Mouse (Mus musculus): ENCODE results near the gene Ptprn2. TPM values are rescaled to one million over a fixed set of nuclear protein-coding genes. Genes with fewer than 3 reads are reported as not detected.
A peak's percentile ranks its signal among the peaks of the same experiment; 100 is the strongest.

Ptprn2 gene
- polyA plus RNA-seq, 1 experiment from 2014 or later = 7.9 TPM

DNA sequence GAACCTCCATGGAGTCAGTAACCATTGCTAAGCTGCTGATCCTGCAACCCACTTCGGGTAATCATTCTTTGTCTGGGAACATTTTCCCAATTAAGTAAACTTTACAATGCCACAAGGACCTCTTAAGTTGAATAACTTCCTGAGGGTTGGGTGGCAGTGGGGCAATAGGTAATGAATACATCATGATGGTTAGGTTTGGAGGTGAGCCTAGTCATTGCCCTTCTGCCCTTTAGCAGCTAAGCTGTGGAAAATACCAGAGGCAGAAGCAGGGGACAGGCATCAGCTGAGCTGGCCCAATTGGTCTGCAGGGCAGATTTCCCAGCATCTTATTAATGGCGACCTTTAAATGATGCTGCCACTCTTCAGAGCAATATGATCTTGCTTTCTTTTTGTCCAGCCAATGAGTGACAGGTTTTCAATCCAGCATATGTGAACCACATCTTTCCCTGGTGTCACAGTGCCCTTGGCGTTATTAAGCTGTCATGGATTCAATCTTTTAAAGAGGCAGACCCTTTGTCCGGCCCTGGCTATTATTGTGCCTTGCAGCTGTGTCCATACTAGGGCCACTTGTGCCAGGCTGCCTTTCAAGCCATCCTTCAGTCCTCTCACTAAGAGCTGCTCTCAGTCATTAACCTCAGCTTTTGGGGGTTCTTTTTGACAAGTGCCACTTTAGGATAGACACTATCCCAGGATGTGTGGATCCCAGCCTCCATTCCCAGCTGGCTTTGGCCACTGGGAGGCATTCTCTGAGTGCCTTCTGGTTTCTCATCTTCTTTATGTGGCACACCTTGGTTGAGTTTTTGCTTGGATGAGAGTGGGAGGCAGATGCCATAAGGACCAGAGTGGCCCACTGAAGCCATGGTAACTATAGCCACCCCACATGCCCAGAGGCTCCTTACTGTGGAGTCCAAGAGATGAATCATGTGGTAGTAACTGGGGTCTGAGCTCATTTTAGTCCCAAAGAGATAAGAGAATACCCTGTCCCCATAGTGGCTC, 292.9 kb downstream of the Ptprn2 start:
- Histone ChIP-seq H3K4me3 (no peak overlapping the region), H3K27me3 (ENCODE audit: low read depth, poor library complexity, severe bottlenecking) (no peaks in the 10 kb centered on the region), H3K9me3 (replicated peaks) (no peaks in the 10 kb centered on the region), H3K27ac (replicated peaks) (peak overlapping the region; percentile 57; the same call in 1 of the 2 replicates), H3K36me3 (no peaks in the 10 kb centered on the region), H3K4me1 (peaks cover 13% of the 10 kb centered on the region)
- 63% methylated on average over 4 of the region's 4 CpGs for WGBS
- no peak for DNase-seq (ENCODE audit: low spot score)

DNA sequence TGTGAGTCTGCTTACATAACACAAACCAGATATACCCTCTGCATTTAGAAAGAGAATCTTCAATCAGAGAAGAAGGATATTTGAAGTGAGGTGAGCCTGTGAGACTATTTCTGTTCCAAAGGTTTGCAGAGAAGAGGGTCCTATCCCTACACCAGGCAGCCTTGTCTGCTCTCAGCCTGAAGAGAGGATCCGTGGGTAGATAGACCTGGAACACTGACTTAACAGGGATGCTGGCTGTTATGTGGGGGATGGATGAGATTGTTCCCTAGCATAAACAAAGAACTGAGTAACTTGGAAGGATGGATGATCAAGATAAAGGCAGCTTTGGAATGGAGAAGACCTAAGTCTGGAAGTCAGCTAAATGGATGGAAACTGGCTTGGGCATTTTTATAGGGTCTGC, 294.9 kb downstream of the Ptprn2 start:
- Histone ChIP-seq H3K27me3 (ENCODE audit: low read depth, poor library complexity, severe bottlenecking) (no peaks in the 10 kb centered on the region), H3K4me1 (peaks cover 13% of the 10 kb centered on the region), H3K36me3 (no peaks in the 10 kb centered on the region), H3K9me3 (replicated peaks) (no peaks in the 10 kb centered on the region), H3K27ac (replicated peaks) (no peak overlapping the region), H3K4me3 (no peak overlapping the region)
- WGBS = 94% methylated on average over 1 of the region's 1 CpGs
- no peak for DNase-seq (ENCODE audit: low spot score)

DNA sequence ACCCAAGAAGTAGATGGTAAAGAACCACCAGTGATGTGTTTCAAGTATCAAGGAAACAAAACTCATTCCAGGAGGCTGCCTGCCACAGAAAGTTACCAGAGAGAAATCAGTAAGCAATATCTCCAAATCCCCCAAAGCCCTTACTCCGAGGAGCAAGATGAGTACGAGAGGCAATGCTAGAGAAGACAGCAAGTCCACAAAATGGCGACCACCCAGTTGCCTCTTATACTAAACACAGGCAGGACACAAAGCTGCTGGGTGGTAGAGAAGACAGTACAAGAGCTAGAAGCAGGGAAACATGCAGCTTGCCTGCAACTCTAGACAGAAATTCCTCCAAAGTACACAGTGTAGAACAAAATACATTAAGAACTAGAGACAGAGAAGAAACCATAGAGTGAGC, 300.2 kb downstream of the Ptprn2 start:
- Histone ChIP-seq H3K9me3 (replicated peaks) (no peaks in the 10 kb centered on the region), H3K4me1 (no peaks in the 10 kb centered on the region), H3K36me3 (no peaks in the 10 kb centered on the region), H3K27ac (replicated peaks) (no peak overlapping the region), H3K4me3 (no peak overlapping the region), H3K27me3 (ENCODE audit: low read depth, poor library complexity, severe bottlenecking) (no peaks in the 10 kb centered on the region)
- WGBS = 91% methylated on average over 3 of the region's 3 CpGs
- DNase-seq (ENCODE audit: low spot score) = no peak

DNA sequence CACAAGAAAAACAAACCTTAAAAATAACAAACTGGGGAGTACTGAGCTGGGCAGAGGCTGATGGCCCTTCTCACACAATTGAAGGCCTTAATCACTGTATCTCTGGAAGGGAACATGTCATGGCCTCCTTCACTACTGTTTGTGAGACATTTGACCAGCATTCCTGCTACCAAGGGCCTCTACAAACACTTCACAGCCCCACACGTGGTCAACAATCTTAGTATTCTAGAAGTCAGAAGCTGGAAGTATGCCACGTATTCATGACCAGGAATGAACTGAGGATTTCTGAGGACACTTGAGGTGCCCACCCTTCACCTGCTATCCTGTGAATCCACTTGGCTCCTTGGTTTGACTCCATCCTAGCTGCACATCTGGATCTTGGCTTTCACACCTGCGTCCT, 302.8 kb downstream of the Ptprn2 start:
- WGBS = 87% methylated on average over 3 of the region's 3 CpGs
- H3K4me1 ChIP-seq = no peaks in the 10 kb centered on the region
- H3K4me3 ChIP-seq = no peak overlapping the region
- H3K27ac ChIP-seq (replicated peaks) = no peak overlapping the region
- no peaks in the 10 kb centered on the region for H3K36me3 ChIP-seq
- no peaks in the 10 kb centered on the region for H3K27me3 ChIP-seq (ENCODE audit: low read depth, poor library complexity, severe bottlenecking)
- no peak for DNase-seq (ENCODE audit: low spot score)
- H3K9me3 ChIP-seq (replicated peaks) = no peaks in the 10 kb centered on the region

DNA sequence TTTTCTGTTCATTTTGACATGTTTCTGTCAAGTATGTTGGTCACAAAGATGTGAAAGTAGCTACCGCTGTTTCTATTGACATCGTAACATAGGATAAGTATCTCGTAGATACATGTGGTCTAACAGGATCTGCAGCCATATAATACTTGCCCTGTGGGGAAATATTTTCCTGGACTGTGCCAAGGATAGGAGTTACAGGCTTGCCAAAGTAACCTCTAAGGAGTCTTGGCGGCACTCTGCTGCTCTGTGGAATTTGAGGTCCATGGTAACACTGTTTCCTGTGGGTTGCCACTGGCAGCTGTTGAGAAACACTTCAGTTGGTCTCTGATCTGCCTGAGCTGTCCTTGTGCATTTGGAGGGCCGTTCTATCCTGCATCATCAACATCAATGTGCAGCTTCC, 317.8 kb downstream of the Ptprn2 start:
- H3K36me3 ChIP-seq = no peaks in the 10 kb centered on the region
- no peak for DNase-seq (ENCODE audit: low spot score)
- 89% methylated on average over 5 of the region's 5 CpGs for WGBS

DNA sequence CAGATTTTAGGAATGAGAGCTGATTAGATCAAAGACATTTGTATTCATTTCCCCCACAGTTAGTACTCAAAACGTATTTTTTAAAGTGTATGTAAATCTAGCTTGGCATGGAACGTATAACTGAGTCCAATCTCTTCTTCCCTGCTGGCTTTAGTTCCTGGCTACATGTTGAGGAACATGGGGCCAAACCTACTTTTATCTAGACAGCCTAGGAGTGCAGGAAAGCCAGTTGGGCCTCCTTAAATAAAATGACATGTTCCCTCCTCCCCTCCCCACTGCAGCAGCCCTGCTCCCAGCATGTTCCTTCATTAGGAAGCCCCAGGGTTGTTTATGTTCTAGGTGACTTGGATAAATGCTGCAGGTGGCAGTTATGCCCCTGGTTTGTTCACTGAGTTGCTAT, 319.2 kb downstream of the Ptprn2 start:
- 71% methylated on average over 2 of the region's 2 CpGs for WGBS

More for the DNA sequence above, 317.8 kb downstream of the Ptprn2 start:
- Histone ChIP-seq H3K9me3 (replicated peaks) (no peaks in the 10 kb centered on the region), H3K27ac (replicated peaks) (no peak overlapping the region), H3K4me1 (no peaks in the 10 kb centered on the region), H3K4me3 (no peak overlapping the region), H3K27me3 (ENCODE audit: low read depth, poor library complexity, severe bottlenecking) (no peaks in the 10 kb centered on the region)

DNA sequence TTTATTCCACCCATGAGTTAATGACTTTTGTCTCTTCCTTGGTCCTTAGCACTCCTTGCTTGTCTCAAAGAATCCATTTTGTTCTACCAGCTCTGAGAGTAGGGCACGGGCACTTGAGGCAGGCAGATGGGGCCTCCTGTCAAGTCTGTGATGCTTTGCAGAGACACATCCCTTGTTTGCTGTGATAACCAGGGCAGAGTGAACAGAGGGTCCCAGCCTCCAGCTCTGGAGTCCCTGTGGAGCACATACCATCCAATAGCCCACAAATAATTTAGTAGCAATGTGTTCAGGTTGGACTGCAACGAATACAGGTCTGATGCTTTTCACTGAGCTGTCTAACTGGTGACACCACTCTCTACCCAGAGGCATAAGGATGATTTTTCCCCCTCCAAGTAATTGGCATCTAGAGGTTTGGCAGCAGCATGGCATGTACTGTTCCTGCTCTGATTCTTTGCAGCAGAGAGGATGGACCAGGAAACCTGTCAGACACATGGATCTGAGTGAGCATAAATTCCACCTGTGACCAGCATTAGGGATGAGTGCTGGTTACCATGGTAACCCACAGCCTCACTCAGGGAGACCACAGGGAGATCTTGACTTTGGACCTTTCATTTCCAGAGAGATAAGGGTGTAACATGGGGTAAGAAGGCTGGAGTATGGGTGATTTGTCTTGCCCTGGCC, 319.7 kb downstream of the Ptprn2 start:
- WGBS = 78% methylated on average over 2 of the region's 2 CpGs
- no peak overlapping the region for H3K4me3 ChIP-seq
- H3K27me3 ChIP-seq (ENCODE audit: low read depth, poor library complexity, severe bottlenecking) = no peaks in the 10 kb centered on the region
- H3K9me3 ChIP-seq (replicated peaks) = no peaks in the 10 kb centered on the region
- no peak for DNase-seq (ENCODE audit: low spot score)
- no peaks in the 10 kb centered on the region for H3K4me1 ChIP-seq
- no peak overlapping the region for H3K27ac ChIP-seq (replicated peaks)
- no peaks in the 10 kb centered on the region for H3K36me3 ChIP-seq

More for the DNA sequence above, 319.2 kb downstream of the Ptprn2 start:
- Histone ChIP-seq H3K27me3 (ENCODE audit: low read depth, poor library complexity, severe bottlenecking) (no peaks in the 10 kb centered on the region), H3K4me3 (no peak overlapping the region), H3K36me3 (no peaks in the 10 kb centered on the region), H3K4me1 (no peaks in the 10 kb centered on the region), H3K27ac (replicated peaks) (no peak overlapping the region), H3K9me3 (replicated peaks) (no peaks in the 10 kb centered on the region)
- DNase-seq (ENCODE audit: low spot score) = no peak

DNA sequence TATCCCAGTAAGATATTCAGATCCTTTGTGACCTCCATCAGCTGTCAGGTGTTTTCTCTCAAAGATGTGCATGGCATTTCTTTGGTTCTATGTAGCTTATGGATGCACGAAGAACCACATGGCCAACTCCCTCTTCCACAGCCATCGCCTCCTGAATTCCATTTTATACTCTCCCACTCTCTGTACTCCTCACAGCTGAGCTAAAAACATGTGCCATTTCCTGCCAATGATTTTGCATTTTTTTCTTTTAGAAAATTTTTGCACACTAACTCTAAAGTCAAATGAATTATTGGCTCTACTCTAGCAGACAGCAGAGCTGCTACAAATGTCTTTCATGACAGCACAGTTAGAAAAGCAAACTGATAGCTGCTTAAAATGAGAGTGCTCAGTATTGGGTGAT, 320.6 kb downstream of the Ptprn2 start:
- WGBS = 88% methylated on average over 2 of the region's 2 CpGs
- no peak overlapping the region for H3K27ac ChIP-seq (replicated peaks)
- H3K4me1 ChIP-seq = no peaks in the 10 kb centered on the region
- no peaks in the 10 kb centered on the region for H3K27me3 ChIP-seq (ENCODE audit: low read depth, poor library complexity, severe bottlenecking)
- no peak for DNase-seq (ENCODE audit: low spot score)
- H3K9me3 ChIP-seq (replicated peaks) = no peaks in the 10 kb centered on the region
- H3K36me3 ChIP-seq = no peaks in the 10 kb centered on the region
- H3K4me3 ChIP-seq = no peak overlapping the region

DNA sequence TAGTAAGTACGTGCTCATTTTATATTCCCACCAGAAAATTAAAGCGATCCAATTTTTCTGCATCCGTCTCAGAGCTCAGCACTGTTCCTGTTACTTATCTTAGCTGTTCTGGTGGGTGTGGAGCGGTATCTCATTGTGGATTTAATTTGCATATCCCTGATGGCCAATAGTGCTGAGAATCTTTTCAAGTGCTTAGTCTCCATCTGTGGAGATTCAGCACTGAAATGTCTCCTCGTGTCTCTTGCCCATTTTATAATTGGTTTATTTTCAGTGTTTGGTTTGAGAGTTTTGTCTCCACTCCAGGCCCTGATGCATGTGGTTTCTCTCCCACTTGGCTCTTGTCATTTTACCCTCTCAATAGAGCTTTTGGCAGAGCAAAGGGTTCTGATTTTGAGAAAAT, 327.5 kb downstream of the Ptprn2 start:
- Histone ChIP-seq H3K27me3 (ENCODE audit: low read depth, poor library complexity, severe bottlenecking) (no peaks in the 10 kb centered on the region), H3K4me3 (no peak overlapping the region), H3K36me3 (no peaks in the 10 kb centered on the region), H3K9me3 (replicated peaks) (no peaks in the 10 kb centered on the region), H3K4me1 (peaks cover 3% of the 10 kb centered on the region; the same call in 1 of the 2 replicates), H3K27ac (replicated peaks) (no peak overlapping the region)
- no peak for DNase-seq (ENCODE audit: low spot score)
- WGBS = 87% methylated on average over 5 of the region's 5 CpGs

DNA sequence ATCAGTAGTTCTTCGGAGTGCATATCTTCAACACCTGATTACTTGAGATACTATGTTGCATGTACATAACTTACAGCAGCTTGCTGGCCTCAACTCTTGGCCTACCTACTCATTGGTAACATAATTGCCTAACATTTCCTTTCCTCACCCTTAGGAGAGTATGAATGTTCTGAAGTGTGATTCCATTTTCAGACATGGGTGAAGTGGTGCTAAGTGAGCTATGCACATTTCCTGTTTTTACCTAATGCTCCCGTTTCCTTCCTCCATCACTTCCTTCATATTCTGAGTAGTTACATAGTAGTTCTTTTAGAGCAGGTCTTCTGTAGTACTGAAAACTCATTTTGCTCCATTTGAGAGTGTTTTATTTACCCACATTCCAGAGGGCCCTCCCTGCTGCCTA, 334.3 kb downstream of the Ptprn2 start:
- Histone ChIP-seq H3K36me3 (no peaks in the 10 kb centered on the region), H3K27me3 (ENCODE audit: low read depth, poor library complexity, severe bottlenecking) (no peaks in the 10 kb centered on the region), H3K27ac (replicated peaks) (no peak overlapping the region), H3K9me3 (replicated peaks) (no peaks in the 10 kb centered on the region), H3K4me1 (no peaks in the 10 kb centered on the region), H3K4me3 (no peak overlapping the region)
- 87% methylated on average over 2 of the region's 2 CpGs for WGBS
- no peak for DNase-seq (ENCODE audit: low spot score)

DNA sequence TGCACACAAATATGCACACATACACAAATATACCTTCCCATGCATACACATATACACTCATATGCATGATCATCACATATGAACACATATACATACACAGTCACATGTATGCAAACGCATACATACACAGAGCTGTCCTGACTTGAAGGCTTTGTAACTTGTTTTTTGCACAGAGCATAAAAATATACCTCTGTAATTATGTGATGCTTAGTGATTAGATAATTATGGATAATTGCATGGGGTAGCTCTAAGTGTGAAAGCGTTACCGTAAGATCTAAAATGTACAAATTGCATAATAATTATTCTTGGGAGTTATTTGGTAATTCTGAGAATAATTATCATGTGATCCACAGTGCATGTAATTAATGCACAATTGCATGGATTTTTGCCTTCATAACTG, 337.8 kb downstream of the Ptprn2 start:
- WGBS = 89% methylated on average over 3 of the region's 3 CpGs
- H3K36me3 ChIP-seq = no peaks in the 10 kb centered on the region
- no peak overlapping the region for H3K27ac ChIP-seq (replicated peaks)
- peaks cover 7% of the 10 kb centered on the region; the same call in 1 of the 2 replicates for H3K4me1 ChIP-seq
- H3K4me3 ChIP-seq = no peak overlapping the region
- DNase-seq (ENCODE audit: low spot score) = no peak
- H3K27me3 ChIP-seq (ENCODE audit: low read depth, poor library complexity, severe bottlenecking) = no peaks in the 10 kb centered on the region
- H3K9me3 ChIP-seq (replicated peaks) = no peaks in the 10 kb centered on the region

DNA sequence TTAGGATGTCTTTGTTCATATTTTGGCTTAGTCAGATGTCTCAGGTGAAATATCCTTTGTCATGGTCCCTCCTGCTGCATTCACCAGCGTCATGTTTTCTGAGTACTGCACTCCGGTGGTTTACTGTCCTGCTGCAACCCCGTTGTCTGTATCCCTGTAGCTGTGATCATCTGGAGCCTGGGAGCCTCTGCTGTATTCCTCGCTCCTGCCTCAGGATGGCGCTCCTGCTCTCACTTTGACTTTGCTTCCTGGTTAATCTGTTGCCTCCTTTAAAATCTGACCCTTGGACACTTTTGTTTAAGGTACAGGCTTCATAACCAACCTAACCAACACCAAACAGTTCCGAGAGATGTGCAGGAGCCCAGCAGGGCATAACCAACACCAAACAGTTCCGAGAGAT, 342.2 kb downstream of the Ptprn2 start:
- no peak overlapping the region for H3K27ac ChIP-seq (replicated peaks)
- DNase-seq (ENCODE audit: low spot score) = peak; percentile 50
- no peak overlapping the region for H3K4me3 ChIP-seq
- no peaks in the 10 kb centered on the region for H3K36me3 ChIP-seq
- H3K27me3 ChIP-seq (ENCODE audit: low read depth, poor library complexity, severe bottlenecking) = no peaks in the 10 kb centered on the region
- WGBS = 45% methylated on average over 7 of the region's 7 CpGs
- H3K4me1 ChIP-seq = peaks cover 11% of the 10 kb centered on the region; the same call in 1 of the 2 replicates
- H3K9me3 ChIP-seq (replicated peaks) = no peaks in the 10 kb centered on the region

DNA sequence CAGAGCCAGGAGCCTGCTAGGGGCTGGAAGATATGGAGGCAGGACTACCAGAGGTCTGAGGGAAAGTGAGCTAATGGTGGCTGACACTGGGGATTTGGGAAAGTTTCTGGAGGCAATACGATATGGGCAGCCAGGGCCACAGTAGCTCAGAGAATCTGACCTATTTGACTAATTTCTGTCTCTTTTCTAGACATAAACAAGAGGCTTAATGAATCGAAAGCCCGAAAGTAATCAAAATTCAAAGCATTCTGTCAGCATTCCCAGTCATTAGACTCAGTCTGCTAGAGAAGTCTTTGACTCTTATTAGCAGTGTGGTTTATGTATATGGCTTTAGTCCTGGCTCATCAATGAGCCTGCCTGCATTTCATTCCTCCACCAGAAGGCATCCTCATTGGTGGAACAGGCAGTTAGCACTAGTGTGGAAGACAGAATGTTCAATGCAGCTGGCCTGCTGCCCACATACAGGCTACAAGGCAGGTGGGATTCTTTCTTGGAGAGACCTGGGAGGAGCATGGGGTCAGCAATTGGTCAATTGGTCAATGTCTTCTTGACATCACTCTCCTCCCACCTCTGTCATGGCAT, 353.2 kb downstream of the Ptprn2 start:
- no peaks in the 10 kb centered on the region for H3K27me3 ChIP-seq (ENCODE audit: low read depth, poor library complexity, severe bottlenecking)
- H3K9me3 ChIP-seq (replicated peaks) = no peaks in the 10 kb centered on the region
- 91% methylated on average over 3 of the region's 3 CpGs for WGBS
- H3K4me3 ChIP-seq = no peak overlapping the region
- H3K27ac ChIP-seq (replicated peaks) = no peak overlapping the region
- no peaks in the 10 kb centered on the region for H3K4me1 ChIP-seq
- DNase-seq (ENCODE audit: low spot score) = no peak
- no peaks in the 10 kb centered on the region for H3K36me3 ChIP-seq

Measured in midbrain, embryonic 10.5 days (tissue).